In genomic region chr1:180719951-180720689, GRCm38 (mm10) we compare ENCODE assay signal across 8 mouse cellular contexts. TPM values are rescaled to one million over a fixed set of nuclear protein-coding genes. Genes with fewer than 3 reads are reported as not detected.
DNase-seq lines count a peak whose midpoint lies in the region; ATAC-seq lines count a peak whose summit lies in the region.

No protein-coding gene starts in this region.

- WGBS in heart, embryonic 11.5 days (ENCODE audit: insufficient replicate concordance): 37% methylated on average over 5 of the region's 5 CpGs

- intact Hi-C loops in left cerebral cortex, postnatal 10 days (cut with DNase I): loop anchor here (5.0 kb wide), 1 partner anchor 42 kb away; no protein-coding TSS in a partner anchor

- peak; percentile 73 to 94 for DNase-seq in heart, adult 18-20 months
- peak; percentile 77 for DNase-seq in c-Kit-positive CD71-positive TER-119-positive erythroid progenitor cells, embryonic 14.5 days (ENCODE audit: low spot score)
- DNase-seq in induced T-regulatory cell, adult 2 months (ENCODE audit: low read depth): peak; percentile 90
- peak; percentile 42 to 80 for DNase-seq in left cerebral cortex, postnatal 10 days (ENCODE audit: extremely low spot score in 1 of 2, low spot score in 2 of 2)
- DNase-seq in monocyte, adult 2 months (ENCODE audit: low read depth in 1 of 2, low spot score in 2 of 2): peak; percentile 43 to 75
- peak; percentile 79 to 95 for DNase-seq in spleen, postnatal 4 days (ENCODE audit: low spot score in 2 of 2)

- no peak overlapping the region for H3K9ac ChIP-seq in heart, embryonic 11.5 days (ENCODE audit: low read depth, low read length)

- H3K4me1 ChIP-seq in heart, embryonic 11.5 days (ENCODE audit: control insufficient read depth, insufficient read depth, low read length): no peaks in the 10 kb centered on the region

- no peak overlapping the region for H3K27ac ChIP-seq in heart, embryonic 11.5 days (ENCODE audit: low read depth, low read length)

- H3K4me3 ChIP-seq in heart, embryonic 11.5 days (ENCODE audit: low read depth, low read length): no peak overlapping the region

- no peak overlapping the region for H3K4me2 ChIP-seq in heart, embryonic 11.5 days

- H3K27me3 ChIP-seq in heart, embryonic 11.5 days (ENCODE audit: control insufficient read depth, insufficient read depth, low read length): no peaks in the 10 kb centered on the region

- H3K9me3 ChIP-seq in heart, embryonic 11.5 days (replicated peaks; ENCODE audit: control insufficient read depth, low read length): no peaks in the 10 kb centered on the region

- no peaks in the 10 kb centered on the region for H3K36me3 ChIP-seq in heart, embryonic 11.5 days (ENCODE audit: control insufficient read depth, insufficient read depth, low read length)

- ATAC-seq in heart, embryonic 11.5 days (replicated peaks; ENCODE audit: insufficient number of reproducible peaks, low FRiP score, low TSS enrichment): no peak
- ATAC-seq in frontal cortex, adult (ENCODE audit: low TSS enrichment): peak; percentile 38; the same call in 1 of the 2 replicates

RNA-seq across cellular contexts. Expression of gene Acbd3, which starts 5.7 kb away (rescaled TPM):
- 10 to 100 TPM; 23.3 to 24.8 TPM for total RNA-seq in heart, adult 18-20 months (2021)
- 23.0 and 23.7 TPM in 2 replicates for polyA plus RNA-seq in heart, embryonic 11.5 days (2014; fragmentation: Nextera tagmentation; extraction: Ambion mirVana)
- total RNA-seq in left cerebral cortex, postnatal 10 days (2021): 10 to 100 TPM; 31.8 to 32.2 TPM

RNA-seq across cellular contexts. Expression of gene Mixl1, which starts 23.3 kb away (rescaled TPM):
- not detected for total RNA-seq in heart, adult 18-20 months (2021)
- 0.34 and 0.42 TPM in 2 replicates for polyA plus RNA-seq in heart, embryonic 11.5 days (2014; fragmentation: Nextera tagmentation; extraction: Ambion mirVana)
- not detected for total RNA-seq in left cerebral cortex, postnatal 10 days (2021)
